Mouse (Mus musculus): Measurements from ENCODE around the gene Ccdc8. TPM values are rescaled to one million over a fixed set of nuclear protein-coding genes. Genes with fewer than 3 reads are reported as not detected.
A peak's percentile ranks its signal among the peaks of the same experiment; 100 is the strongest.

Ccdc8 gene
- polyA plus RNA-seq, 2 experiments from 2014 or later = 0.16 TPM; not detected in 1

DNA sequence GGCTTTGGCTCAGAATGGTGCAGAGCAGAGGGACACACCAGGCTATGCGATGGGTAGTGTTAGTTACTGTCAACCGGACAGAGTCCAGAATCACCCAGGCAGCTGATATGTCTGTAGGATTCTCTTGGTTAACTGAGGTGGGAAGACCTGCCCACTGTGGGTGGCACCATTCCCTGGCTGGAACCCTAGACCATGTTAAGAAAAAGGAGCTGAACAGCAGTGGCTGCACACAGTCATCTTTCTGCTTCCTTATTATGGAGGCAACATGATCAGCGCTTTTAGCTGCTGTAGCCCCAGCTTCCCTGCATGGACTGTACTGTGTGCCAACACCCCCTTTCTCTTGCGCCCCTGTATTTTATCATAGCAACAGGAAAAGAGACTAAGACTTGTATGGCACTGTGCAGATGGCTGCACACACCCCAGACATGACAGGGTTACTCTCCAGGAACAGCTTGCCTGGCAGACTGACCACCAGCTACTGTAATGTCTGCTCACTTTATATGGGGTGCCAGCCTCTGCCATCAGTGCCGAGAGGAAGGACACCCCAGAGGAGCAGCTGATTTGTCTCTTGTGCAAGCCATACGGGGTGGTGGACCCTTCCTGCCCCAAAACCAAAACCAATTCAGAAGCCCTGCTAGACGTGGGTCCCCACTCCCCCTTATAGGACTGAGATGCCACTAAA, 19.5 kb downstream of the Ccdc8 start:
- no peak for ATAC-seq

DNA sequence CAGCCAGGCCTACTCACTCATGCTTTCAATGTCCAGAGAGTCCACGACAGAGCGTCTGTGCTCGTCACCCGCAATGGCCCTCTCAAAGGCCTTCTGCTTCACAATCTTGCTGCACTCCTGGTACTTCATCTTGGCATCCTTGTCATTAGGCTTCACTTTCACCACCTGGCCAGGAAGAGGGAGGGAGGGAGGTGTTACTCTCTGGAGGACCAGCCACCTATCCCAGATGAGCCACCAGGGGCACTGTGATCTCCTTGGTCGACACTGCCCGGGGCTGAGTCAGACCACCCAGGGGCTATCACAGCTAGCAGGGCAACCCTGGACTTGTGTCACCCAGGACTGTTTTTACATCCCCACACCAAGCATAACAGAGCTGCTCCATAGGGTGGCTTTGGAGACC, 22.9 kb downstream of the Ccdc8 start:
- ATAC-seq = no peak

DNA sequence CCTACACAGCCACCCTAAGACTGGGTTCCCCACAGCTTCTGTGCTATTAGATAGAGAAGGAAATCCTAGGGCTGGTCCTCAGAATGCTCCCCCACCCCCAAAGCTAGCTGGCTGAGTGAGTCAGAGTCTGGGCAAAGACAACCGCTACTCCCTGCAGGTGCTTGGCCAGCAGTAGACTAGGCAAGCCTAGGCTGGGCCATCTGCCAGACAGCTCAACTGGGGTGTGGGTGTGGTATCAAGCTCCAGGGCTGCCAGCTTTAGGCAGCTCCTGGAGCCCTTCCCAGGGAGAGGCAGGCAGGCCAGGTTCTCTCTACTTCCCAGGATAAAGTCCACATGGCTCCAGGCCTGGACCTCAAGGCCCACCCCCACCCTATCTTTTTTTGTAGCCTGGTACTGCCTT, 24.5 kb downstream of the Ccdc8 start:
- no peak for ATAC-seq

DNA sequence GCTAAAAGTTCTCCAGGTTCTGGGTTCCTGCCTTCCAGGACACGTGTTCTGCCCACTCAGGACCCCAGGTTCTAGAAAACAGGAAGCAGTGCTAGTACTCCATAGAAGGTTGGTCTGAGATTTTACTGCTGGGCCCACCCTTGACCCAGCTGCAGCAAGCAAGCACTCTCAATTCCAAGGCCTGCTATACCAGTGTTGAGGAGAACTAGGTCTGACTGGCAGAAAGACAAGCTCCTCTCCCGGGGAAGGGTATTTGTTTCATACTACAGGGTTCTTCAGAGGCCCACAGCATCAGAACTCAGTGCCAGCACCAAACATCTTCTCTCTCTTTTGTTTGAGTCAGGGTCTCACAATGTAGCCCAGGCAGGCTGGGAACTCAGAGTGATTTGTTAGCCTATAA, 25.4 kb downstream of the Ccdc8 start:
- no peak for ATAC-seq

DNA sequence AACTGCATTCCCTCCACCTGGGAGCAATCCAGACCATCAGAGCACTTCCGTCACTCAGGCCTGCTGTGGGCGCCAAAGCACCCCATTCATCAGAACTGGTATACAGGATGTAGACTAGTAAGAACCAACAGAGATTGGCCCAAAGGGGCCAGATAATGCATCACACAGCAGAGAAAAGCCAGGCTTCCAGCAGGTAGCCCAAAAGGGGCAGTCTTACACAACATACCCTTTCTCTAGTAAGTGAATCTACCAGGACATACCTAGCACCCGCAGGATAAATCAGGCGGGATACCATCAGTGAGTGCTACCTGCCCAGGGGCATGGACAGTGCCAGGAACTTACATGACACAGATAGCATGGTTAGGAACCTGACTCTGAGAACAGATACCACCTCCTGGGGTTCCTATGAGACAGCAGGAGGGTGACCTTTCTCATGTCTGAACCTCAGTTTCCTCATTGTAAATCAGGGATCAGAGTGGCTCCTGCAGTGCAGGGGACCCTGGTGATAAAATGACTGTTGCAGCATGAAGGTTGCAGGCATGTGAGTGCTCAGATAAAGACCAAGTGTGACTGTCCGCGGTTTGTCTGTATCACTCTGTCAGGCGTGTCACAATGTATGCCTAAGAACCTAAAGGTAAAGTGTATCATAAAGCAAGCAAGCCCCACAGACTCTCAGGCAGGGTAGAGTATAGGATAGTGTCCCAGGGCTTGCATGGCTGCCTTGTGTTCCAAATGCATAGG, 27.1 kb downstream of the Ccdc8 start:
- no peak for ATAC-seq

DNA sequence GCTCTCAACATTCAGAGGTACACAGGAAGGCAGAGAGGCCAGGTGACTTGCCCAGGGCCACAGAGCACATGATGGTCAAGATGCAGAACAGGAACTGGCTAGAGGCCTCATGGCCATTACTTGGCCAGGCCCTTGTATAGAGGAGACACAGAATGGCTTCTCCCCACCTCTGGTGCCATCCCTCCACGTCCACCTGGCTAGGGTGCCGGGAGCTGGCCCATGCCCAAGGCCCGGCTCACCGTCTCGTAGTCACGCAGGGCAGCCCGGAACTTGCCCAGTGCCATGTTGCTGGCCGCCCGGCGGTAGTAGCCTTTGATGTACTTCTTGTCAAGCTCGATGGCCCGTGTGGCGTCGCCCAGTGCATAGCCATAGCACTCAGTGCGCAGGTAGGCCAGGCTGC, 29.7 kb downstream of the Ccdc8 start:
- ATAC-seq = no peak

DNA sequence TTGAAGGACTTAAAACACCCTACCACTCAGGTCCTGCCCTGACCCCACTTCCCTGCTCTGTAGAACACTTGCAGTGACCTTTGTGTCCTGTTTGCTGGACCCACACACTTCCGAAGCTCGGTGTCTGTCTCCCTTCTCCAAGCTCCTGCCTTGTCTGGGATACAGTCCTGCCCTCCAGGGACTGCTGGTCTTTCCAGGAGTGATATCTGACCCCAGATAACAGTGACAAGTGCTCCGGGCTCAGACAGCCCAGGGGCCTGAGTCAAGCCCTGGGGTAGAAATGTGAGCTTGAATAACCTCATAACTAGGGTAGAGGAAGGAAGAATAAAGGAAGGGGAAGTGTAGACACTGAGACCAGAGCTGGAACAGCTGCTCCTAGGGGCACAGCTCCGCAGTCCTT, 31.2 kb downstream of the Ccdc8 start:
- no peak for ATAC-seq

DNA sequence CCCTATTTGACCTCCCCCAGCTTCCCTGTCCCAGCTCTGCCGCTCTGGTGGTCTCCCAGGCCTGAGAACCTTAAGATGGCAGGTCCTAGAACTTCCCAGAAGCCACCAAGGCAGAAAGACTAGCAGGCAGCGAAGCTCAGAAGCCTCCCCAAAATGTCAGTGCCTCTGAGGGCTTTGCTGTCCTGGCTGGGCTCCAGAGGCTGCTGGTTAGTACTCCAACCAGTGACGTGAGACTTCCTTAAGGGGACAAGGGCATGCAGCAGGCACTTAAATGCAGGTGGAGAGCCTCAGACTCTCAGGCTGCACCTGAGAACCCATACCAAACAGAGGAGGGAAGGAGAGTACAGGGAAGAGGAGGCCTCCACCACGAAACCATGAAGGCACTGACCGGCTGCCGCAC, 31.6 kb downstream of the Ccdc8 start:
- ATAC-seq = no peak

DNA sequence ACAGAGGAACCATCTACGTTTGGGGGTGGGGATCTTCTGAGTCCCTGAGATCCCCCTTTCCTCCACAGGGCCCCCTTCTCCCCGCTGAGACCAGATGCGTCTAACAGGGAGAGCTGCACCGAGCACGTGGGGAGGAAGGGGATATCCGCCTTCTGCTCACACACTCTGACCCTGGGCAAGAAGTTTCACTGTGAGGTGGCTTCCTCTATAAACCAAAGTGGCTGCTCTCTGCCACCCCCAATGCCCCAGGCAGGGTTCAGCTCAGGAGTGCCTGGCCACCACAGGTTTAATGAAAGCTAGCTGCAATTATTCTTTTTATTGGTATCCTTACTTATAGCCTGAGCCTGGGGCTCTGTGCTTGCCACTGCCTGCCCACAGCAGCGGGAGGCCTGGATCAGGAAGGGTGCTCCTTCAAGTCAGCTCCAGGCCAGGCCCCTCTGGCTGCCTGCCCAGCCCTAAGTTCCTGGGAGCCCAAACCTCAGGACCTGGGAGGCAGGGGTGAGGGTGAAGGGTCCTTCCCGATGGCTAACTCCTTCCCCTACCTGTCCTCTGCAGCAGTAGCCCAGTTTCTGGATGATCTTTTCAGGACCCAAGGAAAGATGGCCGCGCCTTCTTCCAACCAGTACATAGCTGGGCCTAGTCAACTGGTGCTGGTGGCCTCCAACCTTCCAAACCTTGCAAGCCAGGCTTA, 32.5 kb downstream of the Ccdc8 start:
- peak; percentile 67 for ATAC-seq

DNA sequence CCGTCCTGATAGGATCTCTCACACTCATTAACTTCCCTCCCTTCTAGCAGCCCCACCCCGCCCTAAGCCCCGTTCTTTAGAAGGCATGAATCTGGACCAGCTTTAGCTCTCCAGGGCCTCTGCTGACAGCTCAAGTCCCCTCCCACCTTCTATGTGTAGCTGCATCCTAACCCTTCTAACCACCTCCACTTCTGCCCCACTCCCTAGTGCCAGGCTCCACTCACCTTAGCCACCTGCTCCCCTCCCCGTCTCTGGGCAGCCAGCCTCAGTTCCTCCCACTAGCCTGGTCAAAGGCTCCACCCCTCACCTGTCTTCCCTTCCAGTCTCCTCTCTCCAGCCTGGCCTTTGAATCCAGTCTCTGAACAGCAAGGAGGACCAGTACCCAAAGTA, 33.0 kb downstream of the Ccdc8 start:
- no peak for ATAC-seq

DNA sequence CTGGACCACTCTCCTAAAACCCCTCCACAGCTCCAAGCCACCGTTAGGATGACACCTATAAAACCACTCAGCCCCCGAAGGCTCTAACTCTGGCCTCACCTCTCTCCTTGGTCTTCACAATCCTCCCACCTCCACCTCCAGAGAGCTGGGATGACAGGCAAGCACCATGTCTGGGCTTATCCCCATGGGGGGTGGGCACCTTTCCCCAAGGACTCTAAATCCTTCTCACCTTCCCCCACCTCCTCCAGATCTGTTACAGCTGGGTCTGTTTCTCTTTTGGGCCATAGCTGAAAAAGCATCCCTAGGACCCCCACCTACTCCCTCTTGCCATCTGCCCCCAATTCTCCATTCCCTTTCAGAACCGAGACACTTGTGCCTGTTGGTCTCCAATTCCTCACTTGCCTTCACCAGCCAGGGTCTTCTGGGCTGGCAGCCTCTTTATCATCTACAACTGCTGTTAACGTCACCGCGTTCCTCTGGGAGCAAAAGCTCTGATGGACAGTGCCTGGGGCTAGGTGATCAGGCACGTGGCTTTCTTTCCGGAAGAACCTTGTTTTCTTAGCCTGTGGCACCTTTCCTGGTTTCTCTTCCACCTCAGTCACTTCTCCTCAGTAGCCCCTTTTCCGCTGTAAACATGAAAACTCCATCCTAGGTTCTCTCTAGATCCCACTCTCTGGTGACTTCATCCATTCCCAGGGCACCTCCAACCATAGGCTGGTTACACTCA, 33.6 kb downstream of the Ccdc8 start:
- ATAC-seq = no peak

DNA sequence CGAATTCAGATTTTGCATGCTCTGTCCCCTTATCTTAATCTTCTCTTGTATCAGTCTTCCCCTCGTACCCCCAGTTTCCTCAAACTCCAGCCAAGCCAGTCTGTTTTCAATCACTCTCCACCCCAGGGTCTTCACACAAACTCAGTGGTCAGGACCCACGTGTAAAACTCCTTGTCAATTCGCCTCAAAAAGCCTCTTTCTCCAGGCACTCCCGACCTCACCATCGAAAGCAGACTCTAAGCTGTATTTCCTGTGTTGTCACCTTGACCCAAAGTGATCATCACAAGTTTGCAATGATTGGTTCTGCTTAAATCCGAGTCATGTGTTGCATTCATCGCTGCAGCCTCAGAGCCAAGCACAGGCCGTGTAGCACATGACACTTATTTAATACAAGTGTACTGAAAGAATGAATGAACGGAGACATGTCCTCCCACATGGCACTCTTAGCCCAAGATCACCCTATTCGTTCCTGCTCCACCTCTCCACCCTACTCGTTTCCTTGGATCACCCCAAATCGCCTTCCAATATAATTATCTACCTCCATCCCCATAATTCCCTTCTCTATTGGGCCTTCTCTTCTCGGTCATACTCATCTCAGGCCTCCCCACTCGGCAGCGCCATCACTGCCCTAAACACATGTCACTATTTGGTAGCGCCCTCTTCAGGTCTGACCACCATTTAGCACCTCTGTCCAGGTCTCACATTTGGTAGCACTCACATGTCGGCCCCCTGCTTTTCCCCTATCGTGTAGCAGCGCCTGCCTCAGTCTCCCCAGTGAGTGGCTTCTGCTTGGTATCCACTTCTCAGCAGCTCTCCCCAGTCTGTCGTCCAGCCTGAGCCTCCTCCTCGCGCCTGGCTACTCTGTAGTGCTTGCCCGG, 34.4 kb downstream of the Ccdc8 start:
- ATAC-seq = peak; percentile 71

DNA sequence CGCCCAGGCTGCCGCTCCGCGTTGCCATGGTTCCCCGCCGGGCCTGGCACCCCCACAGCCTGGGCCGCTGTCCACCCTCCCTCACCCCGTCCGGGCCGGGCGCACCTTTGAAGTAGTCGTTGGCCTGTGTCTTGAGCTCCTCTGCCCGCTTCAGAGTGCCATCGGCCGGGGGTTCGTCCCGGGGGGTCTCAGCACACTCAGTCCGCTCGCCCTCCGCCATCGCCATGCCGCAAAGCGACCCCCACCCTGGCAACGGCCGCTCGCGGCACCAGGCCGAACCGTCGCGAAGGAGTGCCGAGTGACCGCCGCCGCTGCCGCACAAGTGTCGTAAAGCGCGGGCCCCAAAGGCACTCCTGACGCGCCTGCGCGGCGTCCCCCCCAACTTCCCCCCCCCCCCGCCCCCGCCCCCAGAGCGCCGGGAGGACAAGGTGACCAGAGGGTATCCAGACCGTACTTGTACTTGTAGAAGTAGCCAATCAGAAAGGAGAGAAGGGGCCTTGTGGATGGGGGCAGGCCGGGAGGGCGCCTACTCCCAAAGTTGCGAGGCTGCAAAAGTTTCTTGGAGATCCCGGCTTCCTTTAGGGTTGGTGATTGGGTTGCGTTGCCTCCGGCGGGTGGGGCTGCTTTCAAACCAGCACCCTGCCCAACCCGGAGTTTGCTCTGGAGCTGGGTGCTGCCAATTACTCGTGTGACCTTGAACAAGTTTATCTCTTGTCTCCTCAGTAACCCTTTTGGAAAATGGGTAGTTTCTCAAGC, 35.3 kb downstream of the Ccdc8 start, which contains the start of gene Ppp5c:
Gene Ppp5c (minus strand): TSS at position 337 of the 756 bp plus-strand sequence.
- no peak for ATAC-seq

DNA sequence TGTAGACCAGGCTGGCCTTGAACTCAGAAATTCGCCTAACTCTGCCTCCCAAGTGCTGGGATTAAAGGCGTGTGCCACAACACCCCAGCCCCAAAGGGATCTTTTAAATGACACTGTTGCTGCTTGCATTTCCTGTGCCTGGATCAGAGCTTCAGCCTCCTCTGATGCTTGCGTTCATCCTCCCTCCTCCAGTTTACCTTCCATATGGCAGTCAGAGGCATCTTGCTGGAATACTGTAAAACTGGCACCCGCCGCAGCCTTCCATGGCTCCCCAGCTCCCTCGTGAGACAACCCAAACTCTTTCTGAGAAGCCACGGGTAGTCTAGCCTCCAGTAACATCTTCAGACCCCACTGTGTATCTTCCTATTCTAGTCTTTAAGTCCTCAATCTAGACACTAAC, 36.4 kb downstream of the Ccdc8 start:
- ATAC-seq = no peak

DNA sequence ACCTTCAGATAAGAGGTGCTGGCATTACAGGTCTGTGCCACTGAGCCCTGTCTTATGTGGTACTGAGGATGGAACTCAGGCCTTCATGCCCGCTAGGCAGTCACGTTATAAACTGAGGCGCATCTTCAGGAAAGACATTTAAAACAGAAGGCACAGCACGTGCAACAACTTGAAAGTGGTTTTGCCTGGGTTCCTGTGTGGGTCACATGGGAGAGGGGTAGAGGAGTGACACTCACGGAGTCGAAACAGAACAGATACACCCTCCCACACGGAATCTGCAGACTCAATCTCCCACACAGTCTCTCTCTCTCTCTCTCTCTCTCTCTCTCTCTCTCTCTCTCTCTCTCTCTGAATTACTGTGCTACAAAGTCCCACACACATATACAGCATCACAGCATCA, 37.7 kb downstream of the Ccdc8 start:
- no peak for ATAC-seq

DNA sequence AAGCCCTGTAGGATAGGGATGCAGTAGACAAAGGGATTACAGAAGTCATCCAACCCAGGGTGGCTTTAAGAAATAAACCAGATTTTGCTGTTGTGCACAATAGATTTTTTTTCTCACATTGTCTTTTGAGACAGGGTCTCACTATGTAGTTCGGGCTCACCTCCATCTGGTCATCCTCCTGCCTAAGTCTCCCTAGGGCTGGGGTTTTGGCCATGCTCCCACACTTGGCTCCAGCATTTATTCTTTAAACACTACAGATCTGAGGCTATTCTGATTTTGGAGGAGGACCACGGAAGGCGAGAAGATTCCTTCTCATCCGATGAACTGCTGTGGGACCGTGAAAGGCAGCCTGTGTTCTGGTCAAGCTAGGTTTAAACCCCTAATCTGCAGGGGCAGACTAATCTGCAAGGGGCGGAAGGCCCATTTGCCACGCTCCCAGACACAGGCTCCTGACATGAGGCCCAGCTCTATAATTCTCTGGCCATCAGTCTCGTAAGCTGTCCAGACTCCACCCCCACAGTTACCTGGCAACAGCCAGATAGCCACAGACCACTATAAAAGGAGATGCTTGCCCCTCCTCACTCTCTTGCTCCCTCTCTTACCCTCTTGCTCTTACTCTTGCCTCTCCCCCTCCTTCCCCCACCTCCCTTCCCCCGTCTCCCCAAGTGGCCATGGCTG, 45.6 kb downstream of the Ccdc8 start:
- no peak for ATAC-seq

DNA sequence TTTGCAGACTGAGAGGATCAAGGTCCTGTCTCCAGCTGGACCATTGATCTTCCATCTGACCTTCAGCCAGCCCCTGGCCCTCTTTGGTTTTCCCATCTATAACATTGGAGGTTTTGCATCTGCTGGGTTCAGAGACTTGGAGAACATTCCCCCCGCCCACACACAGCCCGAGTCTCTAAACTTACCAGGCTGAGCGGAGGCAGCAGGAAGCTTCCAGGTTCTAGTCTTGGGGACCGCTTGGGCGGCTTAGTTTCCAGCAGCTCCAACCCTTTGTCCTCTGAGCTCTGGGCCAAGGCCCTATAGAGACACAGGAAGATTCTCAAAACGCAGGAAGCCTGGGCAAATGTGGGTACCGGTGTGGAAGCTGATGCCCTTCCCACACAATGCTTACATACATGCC, 46.9 kb downstream of the Ccdc8 start:
- ATAC-seq = no peak

DNA sequence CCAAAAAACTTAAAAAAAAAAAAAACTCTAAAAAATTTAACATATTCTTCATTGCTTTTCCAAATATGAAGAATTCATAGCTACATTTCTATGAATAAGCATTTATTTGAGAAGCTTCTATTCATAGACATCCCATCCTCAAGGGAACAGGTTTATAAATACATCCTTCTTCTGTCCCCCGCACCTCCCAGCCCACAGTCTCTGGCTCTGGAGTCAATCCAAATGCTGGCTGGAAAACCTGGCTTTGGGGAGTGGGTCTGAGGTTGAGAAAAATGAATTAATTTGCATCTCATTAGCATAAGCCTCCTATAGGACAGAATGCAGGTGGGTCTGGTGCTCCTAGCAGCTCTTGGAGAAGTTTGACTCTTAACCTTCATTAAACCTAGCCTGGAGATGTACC, 53.2 kb downstream of the Ccdc8 start:
- ATAC-seq = no peak

Measured in activated CD4-positive, CD25-positive, alpha-beta regulatory T cell, adult 4 months (primary cell).